Mouse (Mus musculus): Measurements from ENCODE around the gene Iah1. TPM values are rescaled to one million over a fixed set of nuclear protein-coding genes. Genes with fewer than 3 reads are reported as not detected.

Gene Iah1
- polyA plus RNA-seq (2014; fragmentation: Nextera tagmentation; extraction: Ambion mirVana), result 45.0 and 47.5 TPM in 2 replicates

DNA sequence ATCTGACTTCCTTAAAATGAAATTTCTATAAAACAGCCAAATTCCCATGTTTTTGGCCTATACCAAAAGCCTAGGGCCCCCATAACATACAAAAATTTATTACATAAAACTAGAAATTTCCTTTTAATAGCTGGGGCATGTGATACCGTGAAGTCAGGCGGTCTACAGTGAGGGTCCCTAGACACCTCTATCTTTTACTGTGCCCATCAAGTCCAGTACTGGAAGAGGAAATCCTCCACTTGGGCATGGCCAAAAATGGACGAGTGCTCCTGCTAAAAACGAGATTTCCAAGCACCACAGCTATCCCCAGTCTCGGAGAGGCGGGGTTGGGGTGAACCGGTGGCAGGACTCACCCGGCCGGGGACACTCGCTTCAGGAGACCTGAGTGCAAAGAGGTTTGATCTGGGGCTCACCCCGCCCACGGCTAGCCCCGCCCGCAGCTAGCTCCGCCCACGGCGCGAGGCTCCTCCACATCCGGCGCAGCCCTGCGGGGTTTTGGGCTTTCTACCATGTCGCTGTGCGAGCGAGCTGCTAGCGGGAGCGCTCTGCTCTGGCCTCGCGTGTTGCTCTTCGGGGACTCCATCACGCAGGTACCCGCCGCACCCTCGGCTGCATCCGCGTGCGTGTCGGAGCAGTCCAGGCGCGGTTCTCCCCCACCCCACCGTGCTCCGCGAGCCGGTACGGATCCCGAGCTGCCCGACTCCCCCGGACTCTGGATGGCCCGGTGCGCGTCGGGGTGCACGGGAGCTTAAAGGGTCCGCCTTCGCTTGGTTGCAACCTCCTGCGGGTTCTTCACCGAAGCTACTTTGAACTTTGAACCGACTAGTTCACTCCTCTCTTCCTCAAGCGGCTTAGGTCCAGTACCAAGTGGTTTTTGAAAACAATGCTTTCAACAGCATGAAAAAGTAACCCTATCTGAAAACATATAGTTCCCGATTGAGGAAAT is at the start of gene Iah1:
Gene Iah1 (plus strand): TSS at position 467 of the 946 bp plus-strand sequence.
- H3K9ac ChIP-seq (ENCODE audit: low read depth, low read length), result peak within 1 kb of the TSS; percentile 82
- H3K36me3 ChIP-seq (ENCODE audit: control insufficient read depth, insufficient read depth, low read length), result peaks cover 14% of the 10 kb centered on the region
- H3K9me3 ChIP-seq (ENCODE audit: control insufficient read depth, low read length), result no peaks in the 10 kb centered on the region
- H3K4me3 ChIP-seq (ENCODE audit: low read depth, low read length), result peak within 1 kb of the TSS; percentile 83
- H3K4me2 ChIP-seq, result peak within 1 kb of the TSS; percentile 73
- H3K27me3 ChIP-seq (replicated peaks; ENCODE audit: control insufficient read depth, insufficient read depth, low read length), result no peaks in the 10 kb centered on the region
- ATAC-seq (replicated peaks; ENCODE audit: low FRiP score), result peak; percentile 95
- DNase-seq (ENCODE audit: low spot score), result peak; percentile 90
- peak within 1 kb of the TSS; percentile 73 for H3K27ac ChIP-seq (ENCODE audit: low read depth, low read length)
- 0 out of 2 replicates have a peak, but pooled peaks cover 4% of the 10 kb centered on the region for H3K4me1 ChIP-seq (replicated peaks; ENCODE audit: control insufficient read depth, insufficient read depth, low read length)
- WGBS, result 3% methylated on average over 59 of the region's 59 CpGs

- Histone ChIP-seq H3K9me3 (ENCODE audit: control insufficient read depth, low read length) (no peaks in the 10 kb centered on the region), H3K4me3 (ENCODE audit: low read depth, low read length) (no peak overlapping the region), H3K27me3 (replicated peaks; ENCODE audit: control insufficient read depth, insufficient read depth, low read length) (no peaks in the 10 kb centered on the region), H3K4me1 (replicated peaks; ENCODE audit: control insufficient read depth, insufficient read depth, low read length) (peaks cover 3% of the 10 kb centered on the region; the same call in 1 of the 2 replicates), H3K9ac (ENCODE audit: low read depth, low read length) (no peak overlapping the region), H3K27ac (ENCODE audit: low read depth, low read length) (no peak overlapping the region), H3K4me2 (no peak overlapping the region), H3K36me3 (ENCODE audit: control insufficient read depth, insufficient read depth, low read length) (peaks cover 27% of the 10 kb centered on the region)
- DNase-seq (ENCODE audit: low spot score) (no peak), ATAC-seq (replicated peaks; ENCODE audit: low FRiP score) (0 out of 2 replicates have a peak, but pooled peaks have one; percentile 9)
- 76% methylated on average over 2 of the region's 2 CpGs for WGBS
Measured at GRCm38 (mm10) chr12:21266784-21267098, 49.4 kb upstream of the Iah1 start.

GRCm38 (mm10) chr12:21268083-21268616 is 48.0 kb upstream of the Iah1 start:
- Histone ChIP-seq H3K4me2 (no peak overlapping the region), H3K27me3 (replicated peaks; ENCODE audit: control insufficient read depth, insufficient read depth, low read length) (no peaks in the 10 kb centered on the region), H3K27ac (ENCODE audit: low read depth, low read length) (no peak overlapping the region), H3K4me3 (ENCODE audit: low read depth, low read length) (no peak overlapping the region), H3K9ac (ENCODE audit: low read depth, low read length) (no peak overlapping the region), H3K9me3 (ENCODE audit: control insufficient read depth, low read length) (no peaks in the 10 kb centered on the region), H3K36me3 (ENCODE audit: control insufficient read depth, insufficient read depth, low read length) (peaks cover 32% of the 10 kb centered on the region), H3K4me1 (replicated peaks; ENCODE audit: control insufficient read depth, insufficient read depth, low read length) (peaks cover 3% of the 10 kb centered on the region; the same call in 1 of the 2 replicates)
- ATAC-seq (replicated peaks; ENCODE audit: low FRiP score), result no peak
- DNase-seq (ENCODE audit: low spot score), result no peak
- 88% methylated on average over 8 of the region's 8 CpGs for WGBS

GRCm38 (mm10) chr12:21274446-21274845 is 41.7 kb upstream of the Iah1 start:
- H3K9me3 ChIP-seq (ENCODE audit: control insufficient read depth, low read length), result no peaks in the 10 kb centered on the region
- WGBS, result 87% methylated on average over 7 of the region's 7 CpGs
- no peak for DNase-seq (ENCODE audit: low spot score)
- H3K4me3 ChIP-seq (ENCODE audit: low read depth, low read length), result no peak overlapping the region
- no peaks in the 10 kb centered on the region for H3K27me3 ChIP-seq (replicated peaks; ENCODE audit: control insufficient read depth, insufficient read depth, low read length)
- ATAC-seq (replicated peaks; ENCODE audit: low FRiP score), result no peak
- H3K4me1 ChIP-seq (replicated peaks; ENCODE audit: control insufficient read depth, insufficient read depth, low read length), result no peaks in the 10 kb centered on the region
- peaks cover 22% of the 10 kb centered on the region for H3K36me3 ChIP-seq (ENCODE audit: control insufficient read depth, insufficient read depth, low read length)
- no peak overlapping the region for H3K4me2 ChIP-seq
- H3K27ac ChIP-seq (ENCODE audit: low read depth, low read length), result no peak overlapping the region
- H3K9ac ChIP-seq (ENCODE audit: low read depth, low read length), result no peak overlapping the region

GRCm38 (mm10) chr12:21277352-21277864 is 38.8 kb upstream of the Iah1 start:
- WGBS, result 71% methylated on average over 1 of the region's 1 CpGs
- ATAC-seq (replicated peaks; ENCODE audit: low FRiP score) (no peak), DNase-seq (ENCODE audit: low spot score) (no peak)
- Histone ChIP-seq H3K9ac (ENCODE audit: low read depth, low read length) (no peak overlapping the region), H3K27me3 (replicated peaks; ENCODE audit: control insufficient read depth, insufficient read depth, low read length) (no peaks in the 10 kb centered on the region), H3K36me3 (ENCODE audit: control insufficient read depth, insufficient read depth, low read length) (0 out of 2 replicates have a peak, but pooled peaks cover 2% of the 10 kb centered on the region), H3K9me3 (ENCODE audit: control insufficient read depth, low read length) (no peaks in the 10 kb centered on the region), H3K4me2 (no peak overlapping the region), H3K27ac (ENCODE audit: low read depth, low read length) (no peak overlapping the region), H3K4me1 (replicated peaks; ENCODE audit: control insufficient read depth, insufficient read depth, low read length) (no peaks in the 10 kb centered on the region), H3K4me3 (ENCODE audit: low read depth, low read length) (no peak overlapping the region)

DNA sequence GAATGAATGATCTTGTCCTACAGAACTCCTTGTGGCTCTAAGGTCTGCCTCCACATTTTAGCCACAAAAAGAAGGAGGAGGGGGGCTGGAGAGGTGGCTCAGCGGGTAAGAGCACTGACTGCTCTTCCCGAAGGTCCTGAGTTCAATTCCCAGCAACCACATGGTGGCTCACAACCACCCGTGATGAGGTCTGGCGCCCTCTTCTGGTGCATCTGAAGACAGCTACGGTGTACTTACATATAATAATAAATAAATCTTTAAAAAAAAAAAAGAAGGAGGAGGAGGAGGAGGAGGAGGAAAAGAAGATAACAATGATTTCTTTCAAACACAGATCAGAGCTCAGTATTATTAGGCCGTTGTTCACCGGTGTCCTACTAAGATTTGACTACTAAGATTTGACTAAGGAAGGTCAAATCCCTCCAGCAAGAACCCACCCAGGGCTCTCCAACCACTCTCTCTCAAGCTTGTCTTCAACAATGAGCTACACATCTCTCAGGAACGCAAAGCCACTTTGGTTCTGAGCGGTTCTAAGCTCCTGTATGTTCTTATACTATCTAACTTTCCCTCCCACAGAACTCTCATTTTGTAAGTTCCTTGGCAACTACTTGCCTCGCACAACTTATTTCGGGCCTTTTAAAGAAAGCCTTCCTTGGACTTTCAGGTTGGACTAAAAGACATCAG is 31.3 kb upstream of the Iah1 start, which contains the start of gene Cpsf3:
Gene Cpsf3 (plus strand): TSS at position 631 of the 681 bp plus-strand sequence.
- Histone ChIP-seq H3K27ac (ENCODE audit: low read depth, low read length) (peak within 1 kb of the TSS; percentile 82), H3K9ac (ENCODE audit: low read depth, low read length) (peak within 1 kb of the TSS; percentile 84), H3K4me1 (replicated peaks; ENCODE audit: control insufficient read depth, insufficient read depth, low read length) (peaks cover 9% of the 10 kb centered on the region; the same call in 1 of the 2 replicates), H3K27me3 (replicated peaks; ENCODE audit: control insufficient read depth, insufficient read depth, low read length) (no peaks in the 10 kb centered on the region), H3K36me3 (ENCODE audit: control insufficient read depth, insufficient read depth, low read length) (no peaks in the 10 kb centered on the region; the same call in 1 of the 2 replicates), H3K4me3 (ENCODE audit: low read depth, low read length) (peak within 1 kb of the TSS; percentile 83), H3K9me3 (ENCODE audit: control insufficient read depth, low read length) (no peaks in the 10 kb centered on the region), H3K4me2 (peak within 1 kb of the TSS; percentile 84)
- no peak for DNase-seq (ENCODE audit: low spot score)
- 57% methylated on average over 11 of the region's 11 CpGs for WGBS
- ATAC-seq (replicated peaks; ENCODE audit: low FRiP score), result no peak

- DNase-seq (ENCODE audit: low spot score), result no peak
- H3K27ac ChIP-seq (ENCODE audit: low read depth, low read length), result peak overlapping the region; percentile 70
- peak overlapping the region; percentile 79 for H3K9ac ChIP-seq (ENCODE audit: low read depth, low read length)
- peaks cover 9% of the 10 kb centered on the region; the same call in 1 of the 2 replicates for H3K4me1 ChIP-seq (replicated peaks; ENCODE audit: control insufficient read depth, insufficient read depth, low read length)
- peak overlapping the region; percentile 83 for H3K4me3 ChIP-seq (ENCODE audit: low read depth, low read length)
- peak; percentile 77 for ATAC-seq (replicated peaks; ENCODE audit: low FRiP score)
- peak overlapping the region; percentile 84 for H3K4me2 ChIP-seq
- H3K36me3 ChIP-seq (ENCODE audit: control insufficient read depth, insufficient read depth, low read length), result peaks cover 3% of the 10 kb centered on the region; the same call in 1 of the 2 replicates
- no peaks in the 10 kb centered on the region for H3K9me3 ChIP-seq (ENCODE audit: control insufficient read depth, low read length)
- no peaks in the 10 kb centered on the region for H3K27me3 ChIP-seq (replicated peaks; ENCODE audit: control insufficient read depth, insufficient read depth, low read length)
- WGBS, result under 1% methylated on average over 47 of the region's 47 CpGs
Measured at GRCm38 (mm10) chr12:21285508-21286242, 30.5 kb upstream of the Iah1 start.

DNA sequence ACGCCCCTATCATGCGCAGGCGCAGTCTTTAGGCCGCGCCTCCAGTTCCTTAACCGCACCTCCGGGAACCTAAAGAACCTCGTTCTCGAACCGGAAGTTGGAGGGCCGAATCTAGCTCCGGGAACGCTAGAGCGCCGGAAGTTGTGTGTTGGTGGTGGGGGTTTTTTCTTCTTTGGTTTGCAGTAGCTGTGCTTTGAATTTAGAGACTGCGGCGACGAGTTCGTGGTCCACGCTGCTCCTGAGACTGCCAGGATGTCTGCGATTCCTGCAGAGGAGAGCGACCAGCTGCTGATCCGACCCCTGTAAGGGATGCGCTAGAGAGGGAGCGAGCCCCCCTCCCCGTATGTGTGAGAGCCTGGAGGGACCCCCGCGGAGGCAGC is 30.0 kb upstream of the Iah1 start, which contains the start of gene Itgb1bp1:
Gene Itgb1bp1 (minus strand): TSS at position 42 of the 380 bp plus-strand sequence.
- H3K9ac ChIP-seq (ENCODE audit: low read depth, low read length), result peak within 1 kb of the TSS; percentile 84
- H3K4me3 ChIP-seq (ENCODE audit: low read depth, low read length), result peak within 1 kb of the TSS; percentile 83
- peak within 1 kb of the TSS; percentile 84 for H3K4me2 ChIP-seq
- WGBS, result 0% methylated on average over 28 of the region's 28 CpGs
- DNase-seq (ENCODE audit: low spot score) (peak; percentile 96), ATAC-seq (replicated peaks; ENCODE audit: low FRiP score) (peak; percentile 91)
- no peaks in the 10 kb centered on the region for H3K27me3 ChIP-seq (replicated peaks; ENCODE audit: control insufficient read depth, insufficient read depth, low read length)
- H3K27ac ChIP-seq (ENCODE audit: low read depth, low read length), result peak within 1 kb of the TSS; percentile 82
- H3K4me1 ChIP-seq (replicated peaks; ENCODE audit: control insufficient read depth, insufficient read depth, low read length), result peaks cover 9% of the 10 kb centered on the region; the same call in 1 of the 2 replicates
- peaks cover 3% of the 10 kb centered on the region; the same call in 1 of the 2 replicates for H3K36me3 ChIP-seq (ENCODE audit: control insufficient read depth, insufficient read depth, low read length)
- no peaks in the 10 kb centered on the region for H3K9me3 ChIP-seq (ENCODE audit: control insufficient read depth, low read length)
